Mouse (Mus musculus) lung, postnatal 0 days (tissue): ENCODE measurements around the gene Acer1. TPM values are rescaled to one million over a fixed set of nuclear protein-coding genes. Genes with fewer than 3 reads are reported as not detected.

Experiments used
- ATAC-seq: fragments of 200-750 bp; cut with Nextera tagmentation; 2 replicates; pipeline ENCODE4 v1.8.0; 2017; ENCODE audit warnings: moderate library complexity
- DNase-seq: peaks from one replicate; pipeline ENCODE4 v3.0.0-alpha.2; 2016; ENCODE audit warnings: low spot score
- H3K27ac ChIP-seq: fragments of 300-500 bp; sonication (generic); 2 replicates; pipeline ENCODE4 v1.5.1; 2014; ENCODE audit warnings: antibody characterized with exemption, mild to moderate bottlenecking, low read length, mixed read lengths
- H3K27me3 ChIP-seq: fragments of 300-500 bp; sonication (generic); replicated peaks from 2 replicates; pipeline ENCODE4 v1.6.1; 2014; ENCODE audit warnings: low read length, mixed read lengths; ENCODE audit not compliant: insufficient read depth
- H3K36me3 ChIP-seq: fragments of 300-500 bp; sonication (generic); 2 replicates; pipeline ENCODE4 v1.6.1; 2014; ENCODE audit warnings: low read length, mixed read lengths; ENCODE audit not compliant: insufficient read depth
- H3K4me1 ChIP-seq: fragments of 300-500 bp; sonication (generic); 2 replicates; pipeline ENCODE4 v1.6.1; 2014; ENCODE audit warnings: antibody characterized with exemption, low read depth, low read length, mixed read lengths; ENCODE audit not compliant: insufficient read depth
- H3K4me2 ChIP-seq: fragments of 300-500 bp; sonication (generic); replicated peaks from 2 replicates; pipeline ENCODE4 v1.6.1; 2014; ENCODE audit warnings: low read depth, mild to moderate bottlenecking, low read length, moderate library complexity, mixed read lengths
- H3K4me3 ChIP-seq: fragments of 300-500 bp; sonication (generic); 2 replicates; pipeline ENCODE4 v1.5.1; 2014; ENCODE audit warnings: low read depth, low read length
- H3K9ac ChIP-seq: fragments of 300-500 bp; sonication (generic); replicated peaks from 2 replicates; pipeline ENCODE4 v1.6.1; 2014; ENCODE audit warnings: low read depth, mild to moderate bottlenecking
- H3K9me3 ChIP-seq: fragments of 300-500 bp; sonication (generic); 2 replicates; pipeline ENCODE4 v1.6.1; 2016; ENCODE audit warnings: low read length, mixed read lengths
- CTCF ChIP-seq: IDR thresholded peaks from 2 replicates; pipeline ENCODE4 v1.5.1; 2016; ENCODE audit warnings: antibody characterized with exemption, mild to moderate bottlenecking
- EP300 ChIP-seq: IDR thresholded peaks from 2 replicates; pipeline ENCODE4 v1.6.1; 2016; ENCODE audit warnings: antibody characterized with exemption, mild to moderate bottlenecking, control low read depth
- WGBS: fragments of 180-500 bp; shearing (Covaris S2); extraction: QIAGEN DNeasy Blood & Tissue Kit; methylation state at CpG from one replicate; pipeline ENCODE4 v1.1.7; 2014; 5-methylcytosine and 5-hydroxymethylcytosine counted together
- polyA plus RNA-seq: library from polyadenylated mRNA; unstranded; fragments of >200 nt; fragmentation: Nextera tagmentation; extraction: Ambion mirVana; gene quantifications from 2 replicates; pipeline ENCODE4 v1.2.1, GENCODE M21; 2015

Gene Acer1
- polyA plus RNA-seq, 1 experiment from 2014 or later: not detected

- no peaks in the 10 kb centered on the region for H3K9me3 ChIP-seq
- H3K4me3 ChIP-seq: no peak overlapping the region
- no peaks in the 10 kb centered on the region for H3K4me1 ChIP-seq
- H3K36me3 ChIP-seq: no peaks in the 10 kb centered on the region
- no peak overlapping the region for H3K27ac ChIP-seq
- no peak for ATAC-seq
- no peaks in the 10 kb centered on the region for H3K27me3 ChIP-seq
- no peak overlapping the region for H3K9ac ChIP-seq
- WGBS: 57% methylated on average over 12 of the region's 14 CpGs
- no peak for DNase-seq
- no peak overlapping the region for H3K4me2 ChIP-seq
- no peak for TF ChIP-seq EP300
- no peak for TF ChIP-seq CTCF
These were observed 7.8 kb downstream of the Acer1 start for GRCm38 (mm10) chr17:56973956-56974707.

GRCm38 (mm10) chr17:56970081-56970480, 11.8 kb downstream of the Acer1 start:
- Histone ChIP-seq H3K4me1 (no peaks in the 10 kb centered on the region), H3K36me3 (no peaks in the 10 kb centered on the region), H3K9me3 (no peaks in the 10 kb centered on the region), H3K9ac (no peak overlapping the region), H3K27ac (no peak overlapping the region), H3K4me2 (no peak overlapping the region), H3K4me3 (no peak overlapping the region), H3K27me3 (no peaks in the 10 kb centered on the region)
- DNase-seq (no peak), ATAC-seq (no peak)
- TF ChIP-seq EP300 (no peak), CTCF (no peak)
- 60% methylated on average over 5 of the region's 5 CpGs for WGBS

DNA sequence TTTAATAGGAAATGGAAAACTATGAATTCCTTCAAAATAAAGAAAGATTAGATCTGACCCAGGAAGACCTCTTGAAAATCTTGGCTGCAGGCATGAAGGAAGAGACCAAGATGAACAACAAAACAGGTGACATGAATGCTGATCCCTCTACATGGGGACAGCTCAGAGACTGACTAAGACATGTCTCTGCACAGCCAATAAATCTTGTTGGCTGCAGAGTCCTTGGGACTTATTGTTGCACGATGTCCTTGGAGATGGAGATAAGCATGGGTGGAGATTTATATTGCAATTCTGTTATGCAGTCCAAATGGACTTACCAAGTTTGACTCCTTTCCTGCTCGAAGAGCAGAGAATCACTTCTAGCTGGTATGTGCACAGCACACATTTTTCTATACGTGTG, 12.6 kb downstream of the Acer1 start:
- Histone ChIP-seq H3K4me2 (no peak overlapping the region), H3K27me3 (no peaks in the 10 kb centered on the region), H3K9me3 (no peaks in the 10 kb centered on the region), H3K27ac (no peak overlapping the region), H3K4me3 (no peak overlapping the region), H3K4me1 (no peaks in the 10 kb centered on the region), H3K9ac (no peak overlapping the region), H3K36me3 (no peaks in the 10 kb centered on the region)
- TF ChIP-seq CTCF (no peak), EP300 (no peak)
- ATAC-seq: no peak
- 53% methylated on average over 3 of the region's 3 CpGs for WGBS
- DNase-seq: no peak

- Histone ChIP-seq H3K27ac (no peak overlapping the region), H3K4me3 (no peak overlapping the region), H3K9ac (no peak overlapping the region), H3K27me3 (no peaks in the 10 kb centered on the region), H3K4me2 (no peak overlapping the region), H3K4me1 (no peaks in the 10 kb centered on the region), H3K36me3 (no peaks in the 10 kb centered on the region), H3K9me3 (no peaks in the 10 kb centered on the region)
- DNase-seq (no peak), ATAC-seq (no peak)
- TF ChIP-seq EP300 (no peak), CTCF (no peak)
- WGBS: 68% methylated on average over 6 of the region's 6 CpGs
These were observed 18.3 kb downstream of the Acer1 start for GRCm38 (mm10) chr17:56963646-56964045.

GRCm38 (mm10) chr17:56962642-56963405, 19.1 kb downstream of the Acer1 start:
- Histone ChIP-seq H3K9me3 (no peaks in the 10 kb centered on the region), H3K9ac (no peak overlapping the region), H3K4me2 (no peak overlapping the region), H3K4me3 (no peak overlapping the region), H3K27ac (no peak overlapping the region), H3K4me1 (no peaks in the 10 kb centered on the region), H3K27me3 (no peaks in the 10 kb centered on the region), H3K36me3 (no peaks in the 10 kb centered on the region)
- no peak for ATAC-seq
- DNase-seq: no peak
- TF ChIP-seq EP300: no peak
- no peak for TF ChIP-seq CTCF
- WGBS: 64% methylated on average over 5 of the region's 5 CpGs

- no peaks in the 10 kb centered on the region for H3K36me3 ChIP-seq
- no peak overlapping the region for H3K9ac ChIP-seq
- no peak for ATAC-seq
- no peaks in the 10 kb centered on the region for H3K9me3 ChIP-seq
- no peaks in the 10 kb centered on the region for H3K27me3 ChIP-seq
- H3K4me2 ChIP-seq: no peak overlapping the region
- no peak overlapping the region for H3K27ac ChIP-seq
- H3K4me3 ChIP-seq: no peak overlapping the region
- 88% methylated on average over 4 of the region's 4 CpGs for WGBS
- TF ChIP-seq EP300 (no peak), CTCF (peak; percentile 28; the same call in 1 of the 2 replicates)
- H3K4me1 ChIP-seq: no peaks in the 10 kb centered on the region
- DNase-seq: no peak
These were observed 20.0 kb downstream of the Acer1 start for GRCm38 (mm10) chr17:56961880-56962279.
